Mouse (Mus musculus): ENCODE measurements around the gene Gprc5c.

The Gprc5c gene

DNA sequence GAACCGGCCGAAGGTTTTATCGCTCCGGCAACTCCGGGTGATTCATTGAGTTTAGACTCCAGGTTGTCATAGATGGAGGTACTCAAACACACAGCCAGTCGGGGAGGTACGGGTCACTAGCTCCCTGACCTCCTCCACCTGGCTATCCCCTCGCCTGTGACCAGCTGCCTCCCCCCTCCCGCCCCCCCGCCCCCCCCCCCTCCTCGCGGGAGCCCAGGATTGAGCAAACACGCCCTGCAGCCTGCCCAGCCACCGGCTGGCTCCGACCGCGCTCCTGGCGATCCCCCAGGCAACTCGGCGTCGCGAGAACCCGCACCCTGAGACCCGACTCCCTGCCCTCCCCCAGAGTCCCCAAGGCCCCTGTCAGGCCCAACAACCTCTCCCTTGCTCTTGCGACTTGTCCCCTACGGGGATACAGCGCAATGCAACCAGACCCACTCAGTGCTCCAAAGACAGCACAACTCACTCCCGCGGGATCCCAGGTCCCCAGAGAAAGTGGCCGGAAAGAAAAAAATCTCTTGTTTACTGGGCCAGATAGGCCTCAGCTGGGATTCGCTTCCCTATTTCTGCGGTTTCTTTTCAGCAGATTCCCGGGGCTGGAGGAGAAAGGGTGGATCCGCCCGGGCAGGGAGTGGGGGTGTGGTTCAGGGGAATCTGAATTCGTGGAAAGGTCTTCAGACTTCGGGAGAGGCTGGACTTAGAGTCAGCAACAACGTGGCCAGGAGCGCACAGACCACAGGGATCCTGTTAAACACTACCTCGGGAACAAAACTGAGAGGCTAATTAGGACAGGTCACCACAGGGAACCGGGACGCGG, at the start of gene Gprc5c:
TSS of gene Gprc5c (plus strand) at position 701 of the 817 bp plus-strand sequence.
- no peak for DNase-seq

DNA sequence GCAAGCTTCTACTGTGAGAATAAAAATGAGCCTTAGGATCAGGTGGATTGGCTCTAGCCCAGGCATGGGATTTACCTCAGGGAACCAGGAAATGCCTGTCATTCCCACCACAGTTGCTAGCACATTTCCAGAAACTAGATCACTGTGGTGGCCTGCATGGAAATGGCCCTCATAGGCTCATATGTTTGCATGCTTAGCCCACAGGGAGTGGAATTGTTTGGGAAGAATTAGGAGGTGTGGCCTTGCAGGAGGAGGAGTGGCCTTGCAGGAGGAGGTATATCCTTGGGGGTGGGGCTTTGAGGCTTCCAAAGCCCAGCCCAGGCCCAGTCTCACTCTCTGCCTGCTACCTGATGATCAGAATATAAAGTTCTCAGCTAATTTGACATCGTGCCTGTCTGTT, 49.0 kb upstream of the Gprc5c start:
- no peak for DNase-seq

DNA sequence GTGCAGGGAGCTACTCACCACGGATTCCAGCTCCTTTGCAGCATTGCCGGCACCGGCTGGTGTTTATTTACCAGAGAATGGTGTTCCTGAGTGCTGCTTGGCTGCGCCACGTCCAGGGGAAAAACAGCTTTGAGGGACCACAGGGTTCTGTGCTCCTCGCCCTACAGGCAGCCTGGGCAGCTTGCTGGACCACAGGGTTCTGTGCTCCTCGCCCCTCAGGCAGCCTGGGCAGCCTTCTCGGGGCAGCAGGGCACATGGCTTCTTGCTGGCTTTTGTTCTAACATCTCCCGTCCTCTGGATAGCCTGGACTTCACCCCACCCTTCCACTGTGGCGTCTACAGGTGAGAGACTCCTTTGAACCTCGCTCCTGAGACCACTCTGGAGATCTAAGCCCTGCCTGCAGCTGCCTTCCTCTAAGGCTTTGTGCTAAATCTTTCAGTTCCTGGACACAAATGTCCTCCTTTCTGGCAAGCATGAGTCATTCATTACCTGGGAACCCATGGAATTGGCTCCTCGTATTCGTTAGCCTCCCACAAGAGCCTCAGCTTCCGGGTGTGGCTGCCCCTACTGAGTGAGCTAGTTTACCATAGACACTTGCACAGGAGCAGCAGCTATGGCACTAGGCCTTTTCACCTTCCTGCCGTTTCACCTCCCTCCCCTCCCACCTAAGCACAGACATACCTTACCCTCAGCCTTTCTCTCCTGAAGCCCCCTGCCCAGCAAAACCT, 48.2 kb upstream of the Gprc5c start:
- no peak for DNase-seq

DNA sequence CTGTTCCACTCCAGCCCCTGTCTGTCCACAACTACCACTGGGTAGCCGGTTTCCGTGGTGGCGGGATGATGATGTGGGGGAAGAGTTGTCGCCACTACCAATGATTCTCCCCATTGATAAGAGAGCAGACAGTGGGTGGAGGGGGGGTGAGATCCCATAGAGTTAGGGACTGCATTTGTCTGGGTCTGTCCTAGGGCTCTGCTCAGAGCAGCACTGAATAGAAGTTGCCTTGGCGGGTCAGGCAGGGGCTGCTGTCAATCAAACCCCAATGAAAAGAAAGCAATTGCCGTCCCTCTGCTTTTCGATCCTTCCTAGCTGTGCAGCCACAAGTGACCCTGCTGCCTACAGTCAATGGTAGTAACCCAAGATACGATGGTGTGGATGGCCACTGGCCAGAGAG, 47.0 kb upstream of the Gprc5c start:
- DNase-seq = no peak

DNA sequence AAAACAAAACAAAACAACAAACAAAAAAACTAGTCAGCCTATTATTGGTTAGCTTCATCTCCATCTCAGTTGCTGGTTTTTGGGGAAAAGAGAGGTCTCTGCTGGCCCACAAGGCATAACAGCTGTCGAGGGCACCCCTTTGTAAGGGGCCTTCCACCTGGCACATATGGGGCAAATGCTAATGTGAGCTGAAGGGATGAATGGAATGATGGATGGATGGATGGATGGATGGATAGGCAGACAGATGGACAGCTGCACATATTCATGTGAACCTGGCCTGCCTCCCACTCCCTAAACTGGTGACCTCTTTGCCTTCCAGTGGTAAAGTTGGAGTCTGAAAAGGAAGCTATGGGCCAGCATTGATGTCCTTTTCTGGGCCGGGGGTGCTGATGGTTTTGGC, 43.9 kb upstream of the Gprc5c start:
- DNase-seq = no peak

DNA sequence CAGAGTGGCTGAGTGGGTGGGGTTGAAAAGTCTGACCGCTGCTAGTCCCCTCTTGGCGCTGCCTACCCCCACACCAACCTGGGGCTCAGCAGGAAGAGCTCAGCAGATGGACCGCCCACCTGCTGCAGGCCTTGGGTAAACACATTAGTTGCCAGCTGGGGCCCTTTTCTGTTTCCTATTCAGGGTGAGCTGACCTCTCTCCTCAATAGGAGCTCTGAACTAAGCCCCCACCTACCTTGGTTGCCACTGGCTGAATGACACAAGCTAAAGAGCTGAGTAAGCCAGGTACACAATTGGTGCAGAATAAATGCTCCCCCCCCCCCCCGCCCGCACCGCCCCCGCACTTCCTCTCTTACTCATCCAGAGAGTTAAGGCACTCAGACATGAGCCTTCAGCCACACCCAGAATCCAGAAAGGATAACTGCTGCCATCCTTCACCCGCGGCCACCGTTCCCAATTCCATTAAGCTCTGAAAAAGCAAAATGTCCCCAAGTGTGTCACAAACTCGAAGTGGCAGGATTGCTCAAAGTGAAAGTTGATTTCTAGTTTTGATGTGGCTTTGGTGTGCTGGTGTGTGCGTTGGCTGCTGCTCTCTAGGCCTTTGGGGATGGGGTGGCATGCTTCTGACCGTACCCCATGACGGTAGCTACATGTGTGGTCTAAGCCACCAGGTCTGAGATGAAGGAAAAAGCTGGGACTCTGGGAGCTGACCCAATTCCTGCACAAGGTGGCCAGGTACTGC, 43.1 kb upstream of the Gprc5c start:
- DNase-seq = no peak

DNA sequence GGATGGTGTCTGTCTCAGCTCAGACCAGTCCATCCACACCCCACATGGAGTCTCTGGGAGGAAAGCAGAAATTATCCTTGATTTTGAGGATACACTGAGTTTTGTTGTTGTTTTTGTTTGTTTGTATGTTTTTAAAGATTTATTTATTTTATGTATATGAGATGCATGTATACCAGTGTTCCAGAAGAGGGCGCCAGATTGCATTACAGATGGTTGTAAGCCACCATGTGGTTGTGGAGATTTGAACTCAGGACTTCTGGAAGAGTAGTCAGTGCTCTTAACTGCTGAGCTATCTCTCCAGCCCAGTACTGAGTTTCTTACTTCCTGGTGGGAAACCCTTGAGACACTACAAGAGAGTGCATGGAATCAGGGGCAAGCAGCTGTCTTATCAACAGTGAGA, 41.6 kb upstream of the Gprc5c start:
- no peak for DNase-seq

DNA sequence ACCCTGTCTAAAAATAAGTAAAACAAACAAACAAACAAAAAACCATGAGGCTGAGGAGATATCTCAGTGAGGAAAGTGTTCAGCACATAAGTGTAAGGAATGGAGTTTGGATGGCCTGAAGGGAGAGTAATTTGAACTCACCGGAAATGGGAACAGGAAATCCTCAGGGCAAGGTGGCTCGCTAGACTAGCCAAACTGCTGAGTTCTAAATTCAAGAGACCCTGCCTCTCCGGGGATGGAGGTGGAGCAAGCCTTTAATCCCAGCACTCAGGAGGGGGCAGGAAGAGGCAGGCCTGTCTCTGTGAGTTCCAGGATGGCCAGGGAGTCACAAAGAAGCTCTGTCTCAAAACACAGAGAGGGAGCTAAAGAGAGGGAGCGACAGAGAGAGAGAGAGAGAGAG, 40.6 kb upstream of the Gprc5c start:
- DNase-seq = no peak

DNA sequence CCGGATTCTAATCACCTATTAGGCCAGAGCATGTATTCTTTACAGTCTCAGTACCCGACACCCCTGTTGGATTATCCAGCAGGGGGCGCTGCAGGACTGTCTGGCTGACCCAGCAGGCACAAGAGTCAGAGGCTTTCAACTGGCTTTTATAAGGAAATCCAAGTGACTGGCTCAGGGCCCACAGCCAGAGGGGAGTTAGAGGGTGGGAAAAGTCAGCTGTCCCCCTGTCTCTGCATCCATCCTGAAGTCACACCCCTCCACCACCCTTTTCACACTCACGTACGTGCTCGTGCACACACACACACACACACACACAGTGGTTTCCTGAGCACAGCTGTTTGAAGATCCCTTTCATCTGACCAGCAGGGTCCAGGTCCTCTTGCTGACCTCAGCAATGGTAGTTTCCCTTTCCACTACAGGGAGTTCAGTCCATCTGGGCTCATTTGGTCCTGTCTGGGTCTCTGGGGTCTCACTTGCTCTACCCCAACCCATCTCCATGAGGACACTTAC, 38.2 kb upstream of the Gprc5c start:
- peak; percentile 88 for DNase-seq

DNA sequence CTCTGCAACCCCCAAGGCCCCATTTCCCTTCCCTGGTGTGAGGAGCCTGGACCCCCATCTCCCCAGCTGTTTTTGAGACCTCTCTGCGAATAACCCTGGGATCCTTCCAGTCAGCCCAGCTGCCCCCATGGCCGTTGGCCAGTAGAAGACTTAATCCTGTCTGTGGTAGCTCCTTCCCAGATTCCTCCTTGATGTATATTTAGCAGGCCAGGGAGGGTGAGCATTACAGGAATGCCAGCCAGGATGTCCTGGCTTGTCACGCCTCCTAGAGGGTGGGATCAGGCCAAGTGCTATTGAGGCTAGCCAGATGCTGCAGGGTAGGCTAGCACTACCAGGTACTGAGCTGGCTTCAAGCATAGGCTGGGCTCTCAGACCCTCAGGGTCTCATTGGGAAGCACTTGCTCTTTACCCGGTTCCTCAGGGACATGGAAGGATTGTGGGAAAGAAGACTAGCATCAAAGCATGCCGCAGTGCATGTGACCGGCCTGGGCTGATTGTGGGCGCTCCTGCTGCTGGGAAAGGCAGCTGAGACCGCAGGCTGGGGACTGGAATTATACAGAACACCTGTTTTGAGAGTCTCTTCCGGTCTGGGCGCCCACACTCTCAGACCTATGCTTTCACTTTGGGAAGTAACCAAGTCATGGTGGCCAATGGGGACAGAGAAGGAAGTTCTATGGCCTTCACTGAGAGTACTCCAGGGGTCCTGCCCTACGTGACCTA, 35.9 kb upstream of the Gprc5c start:
- DNase-seq = no peak

DNA sequence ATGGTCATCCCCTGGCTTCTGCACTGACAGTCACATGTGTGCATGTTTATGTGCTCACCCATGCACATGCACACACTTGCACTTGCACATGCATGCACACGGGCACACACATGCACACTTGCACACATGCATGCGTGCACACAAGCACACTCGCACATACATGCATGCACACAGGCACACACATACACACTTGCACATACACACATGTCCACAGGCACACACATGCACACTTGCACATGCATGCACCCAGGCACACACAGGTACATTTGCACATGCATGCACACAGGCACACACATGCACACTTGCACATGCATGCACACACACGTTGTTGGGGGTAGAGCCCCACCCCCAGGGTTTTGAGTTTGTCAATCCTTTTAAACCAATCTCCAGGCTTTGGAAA, 34.0 kb upstream of the Gprc5c start:
- no peak for DNase-seq

DNA sequence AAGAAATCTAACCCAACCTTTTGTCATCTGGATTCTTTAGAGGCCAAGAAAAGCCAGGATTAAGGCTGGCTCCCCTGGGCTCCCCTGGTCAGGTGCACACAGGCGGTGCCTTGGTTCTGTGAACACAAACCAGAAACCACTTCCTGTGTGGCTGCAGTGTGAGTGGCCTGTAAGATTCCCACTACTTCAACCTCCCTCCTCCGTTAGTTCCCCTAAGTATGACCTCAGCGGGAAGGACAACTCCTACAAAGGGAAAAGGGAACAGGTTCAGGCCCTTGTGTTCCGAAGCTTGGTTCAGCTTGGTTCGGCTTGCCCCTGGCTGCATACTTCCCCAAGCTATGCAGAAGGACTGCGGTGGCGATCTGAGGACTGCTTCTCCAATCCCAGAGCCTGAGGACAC, 32.8 kb upstream of the Gprc5c start:
- no peak for DNase-seq

DNA sequence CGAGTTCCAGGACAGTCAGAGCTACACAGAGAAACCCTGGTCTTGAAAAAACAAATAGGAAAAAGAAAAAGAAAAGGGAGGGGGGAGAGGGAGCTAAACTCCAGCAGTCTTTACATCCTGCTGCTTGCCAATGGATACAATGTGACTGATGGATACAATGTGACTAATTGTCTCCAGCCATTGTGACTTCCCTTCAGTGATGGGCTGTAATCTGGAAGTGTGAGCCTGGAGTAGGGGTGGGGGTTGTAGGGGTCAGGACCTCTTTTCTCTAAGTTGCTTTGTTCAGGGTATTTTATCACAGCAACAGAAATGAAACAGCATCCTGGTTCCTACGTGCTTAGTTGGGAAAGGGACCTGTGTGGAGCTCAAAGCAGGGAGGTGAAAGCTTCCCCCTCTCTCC, 31.8 kb upstream of the Gprc5c start:
- no peak for DNase-seq

DNA sequence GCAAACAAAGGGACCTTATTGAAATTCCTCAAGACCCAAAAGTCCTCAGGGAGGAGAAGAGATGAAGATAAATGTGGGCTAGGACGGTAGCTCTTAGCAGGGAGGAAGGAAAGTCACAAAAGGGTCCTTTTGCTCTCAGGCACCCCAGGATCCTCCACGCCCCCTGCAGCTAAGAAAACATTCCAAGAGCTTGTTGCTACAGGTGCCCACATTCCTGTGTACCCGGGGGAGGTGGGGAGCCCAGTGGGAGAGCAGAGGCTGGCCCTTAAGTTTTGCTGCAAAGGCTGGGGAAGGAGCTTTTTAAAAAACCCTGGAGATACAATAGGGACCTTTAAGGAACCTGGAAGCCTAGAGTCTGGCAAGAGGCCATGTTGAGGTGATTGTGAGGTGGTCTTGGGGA, 30.5 kb upstream of the Gprc5c start:
- DNase-seq = no peak

DNA sequence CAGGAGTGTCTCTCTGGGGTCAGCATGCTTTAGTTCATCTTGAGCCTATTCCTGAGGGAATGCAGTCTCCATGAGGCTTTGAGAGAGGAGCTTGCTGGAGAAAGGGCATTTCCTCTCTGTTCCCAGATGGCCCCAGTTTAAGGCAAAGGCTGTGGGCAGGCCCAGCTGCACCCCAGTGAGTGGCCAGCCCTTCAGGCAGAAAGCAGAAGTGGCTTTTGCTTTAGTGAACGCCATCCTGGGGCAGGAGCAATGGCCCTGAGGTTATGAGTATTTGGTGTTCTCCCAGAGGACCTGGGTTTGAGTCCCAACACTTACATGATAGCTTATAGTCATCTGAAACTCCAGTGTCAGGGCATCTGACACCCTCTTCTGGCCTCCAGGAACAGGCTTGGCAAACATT, 29.6 kb upstream of the Gprc5c start:
- no peak for DNase-seq

DNA sequence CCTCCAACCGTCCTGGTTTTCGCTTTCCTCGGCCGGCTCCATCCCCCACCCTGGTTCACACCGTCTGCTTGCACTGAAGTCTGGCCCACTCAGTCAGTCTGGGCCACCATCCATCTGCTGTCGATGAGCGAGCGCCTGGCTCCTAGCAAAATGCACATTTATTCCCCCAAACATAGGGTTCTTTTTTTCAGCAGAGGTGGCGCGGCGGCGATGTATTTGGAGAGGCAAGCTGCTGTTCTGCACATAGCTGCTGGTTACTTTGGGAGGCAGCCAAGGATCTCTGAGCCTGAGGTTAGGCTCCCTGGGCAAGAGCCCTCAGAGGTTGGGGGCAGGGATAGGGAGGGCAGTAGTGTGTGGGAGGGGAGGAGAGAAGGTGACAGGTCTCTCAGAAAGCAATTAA, 28.2 kb upstream of the Gprc5c start:
- DNase-seq = no peak

DNA sequence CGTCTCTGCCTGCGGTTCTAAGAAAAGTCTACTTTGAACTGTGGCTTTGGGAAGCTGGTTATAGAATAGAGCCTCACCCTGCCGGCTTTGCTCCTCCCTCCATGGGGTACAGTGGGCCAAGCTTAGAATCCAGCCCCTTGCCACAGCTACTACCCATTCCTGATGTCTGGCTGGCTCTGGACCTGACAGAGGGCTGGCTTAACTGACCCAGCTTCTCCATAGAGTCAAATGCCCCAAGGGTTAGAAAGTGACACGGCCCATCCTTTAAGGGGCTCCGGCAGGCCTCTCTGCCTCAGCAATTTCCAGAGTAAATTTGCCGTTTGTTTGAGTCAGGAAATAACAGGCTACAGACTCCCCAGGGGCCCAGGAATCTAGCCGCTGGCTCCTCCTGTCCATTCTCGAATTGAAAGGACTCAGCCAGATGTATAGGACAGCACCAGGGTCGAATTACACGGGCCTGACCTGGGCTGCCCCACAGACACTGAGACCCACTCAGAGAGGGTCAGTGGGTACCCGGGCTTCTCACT, 27.7 kb upstream of the Gprc5c start:
- no peak for DNase-seq

DNA sequence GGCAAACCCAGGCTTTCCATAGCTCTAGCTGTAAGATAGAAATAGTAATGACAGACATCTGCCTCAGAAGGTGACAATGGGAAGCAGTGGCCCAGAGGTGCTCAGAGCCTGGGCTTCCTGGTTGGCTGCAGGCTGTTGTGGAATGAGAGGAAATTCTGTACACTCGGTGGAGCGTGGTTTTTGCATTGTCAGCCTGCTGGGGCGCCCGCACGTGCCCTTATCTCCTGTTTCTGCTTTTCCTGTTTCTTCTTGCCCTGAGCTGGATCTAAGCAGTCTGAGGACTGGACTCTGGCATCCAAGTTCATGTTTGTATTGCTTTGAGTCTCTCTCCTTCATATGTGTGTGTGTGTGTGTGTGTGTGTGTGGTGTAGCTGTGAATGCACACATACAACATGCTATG, 24.3 kb upstream of the Gprc5c start:
- no peak for DNase-seq

DNA sequence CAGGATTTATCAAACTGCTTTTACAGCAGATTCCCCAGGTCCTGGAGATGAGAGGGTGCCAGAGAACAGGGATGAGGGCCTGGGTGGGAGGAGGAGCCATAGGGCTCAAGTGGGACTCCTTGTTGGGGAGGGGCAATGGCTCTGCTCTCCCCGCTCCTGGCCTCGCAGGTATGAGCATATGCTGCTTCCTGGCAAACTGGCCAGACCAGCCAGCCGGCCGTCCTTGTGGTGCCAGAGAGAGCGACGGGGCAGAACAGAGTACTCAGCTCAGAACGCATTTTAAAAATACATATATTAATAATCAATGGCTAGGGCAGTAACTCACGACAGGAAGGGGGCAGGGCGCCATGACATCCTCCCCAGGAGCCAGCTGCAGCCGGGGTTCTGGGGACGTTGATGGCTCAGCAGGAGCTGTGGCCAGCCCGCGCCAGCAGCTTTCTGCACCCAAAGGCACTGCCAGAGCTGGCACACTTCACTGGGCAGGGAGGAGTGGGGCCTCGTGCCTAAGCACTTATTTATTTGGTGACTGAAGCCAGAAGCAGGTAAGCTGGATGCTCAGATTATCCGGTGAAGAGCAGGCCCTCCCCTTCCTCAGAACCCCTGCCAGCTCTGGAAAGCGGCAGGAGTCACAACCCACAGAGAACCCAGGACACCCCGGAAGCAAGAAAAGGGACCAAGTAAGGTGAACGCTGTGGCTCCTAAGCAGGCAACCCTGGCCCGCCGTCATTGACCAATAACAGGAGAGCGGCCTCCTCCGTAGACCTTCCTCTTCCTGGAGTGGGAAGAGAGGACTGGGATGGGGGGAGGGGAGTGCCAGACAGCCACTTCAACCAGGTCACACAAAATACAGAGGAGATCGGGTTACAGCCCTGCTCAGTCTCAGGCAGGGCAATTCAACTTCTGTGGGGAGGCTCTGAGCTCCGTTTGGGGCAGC, 21.2 kb upstream of the Gprc5c start:
- no peak for DNase-seq

DNA sequence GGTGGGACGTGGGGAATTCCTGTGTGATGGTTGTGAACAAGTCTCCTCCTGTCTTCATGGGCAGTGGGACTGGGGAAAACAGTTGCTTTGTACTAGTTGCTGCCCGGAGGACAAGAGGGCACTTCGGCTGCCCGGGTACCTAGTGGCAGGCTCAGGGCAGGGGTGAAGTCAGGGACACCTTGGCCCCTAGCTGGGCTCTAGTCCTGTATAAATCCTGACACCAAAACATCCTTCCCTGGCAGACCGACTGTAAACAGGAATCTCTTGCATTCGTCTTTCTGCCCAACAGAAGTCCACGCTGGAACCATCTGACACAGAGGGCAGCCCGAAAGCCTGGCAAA, 20.5 kb upstream of the Gprc5c start:
- DNase-seq = no peak

DNA sequence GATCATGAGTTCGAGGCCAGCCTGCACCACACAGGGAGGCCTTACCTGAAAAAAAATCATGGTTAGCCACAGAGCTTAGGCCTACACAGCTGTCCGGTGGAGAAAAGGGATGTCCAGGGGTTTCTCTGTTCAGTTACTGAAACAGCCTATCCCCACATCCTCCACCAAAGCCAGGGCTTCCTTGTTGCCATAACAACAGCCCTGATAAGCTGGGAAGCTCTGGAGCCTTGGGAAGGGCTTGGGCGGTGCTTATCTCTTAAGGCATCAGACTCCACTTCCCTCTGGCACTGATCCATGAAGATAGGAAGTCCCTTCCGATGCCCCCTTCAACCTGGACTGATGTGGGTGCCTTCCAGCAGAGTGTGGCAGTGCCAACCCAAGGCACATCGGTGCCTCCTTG, 17.8 kb upstream of the Gprc5c start:
- no peak for DNase-seq
